In the genomic region with DNA sequence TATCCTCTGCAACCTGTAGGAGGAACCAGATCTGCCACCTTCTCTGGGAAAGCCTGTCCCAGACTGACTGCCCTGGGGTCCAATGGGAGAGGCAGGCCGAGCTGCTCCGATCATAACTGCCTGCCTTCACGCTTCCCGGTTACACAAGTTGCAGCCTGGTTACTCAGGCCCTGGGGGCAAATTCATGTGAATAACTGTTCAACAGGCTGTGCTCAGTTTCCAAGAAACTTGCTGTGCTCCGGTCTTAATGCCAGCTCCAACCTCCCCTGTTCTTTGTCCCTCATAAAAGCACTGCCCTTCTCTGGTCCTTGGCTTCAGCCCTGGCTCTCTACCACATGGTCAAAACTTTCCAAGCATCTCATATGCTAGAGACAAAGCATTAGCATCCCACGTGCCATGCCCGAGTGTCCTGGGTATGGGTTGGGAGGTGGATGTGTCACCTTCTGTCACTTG, we compare ENCODE assay signal across 8 mouse cellular contexts. TPM values are rescaled to one million over a fixed set of nuclear protein-coding genes. Genes with fewer than 3 reads are reported as not detected.
DNase-seq lines count a peak whose midpoint lies in the region; ATAC-seq and TF ChIP-seq lines count a peak whose summit lies in the region.

No protein-coding gene starts in this region.

- no peak overlapping the region for H3ac ChIP-seq in myocyte (ENCODE audit: control insufficient read depth, insufficient read length)

- no peak for TF ChIP-seq POLR2A in kidney, adult 2 months (IDR thresholded peaks at IDR 0.05; ENCODE audit: low read depth, low read length)
- TF ChIP-seq POLR2A in myocyte (IDR thresholded peaks at IDR 0.05; ENCODE audit: insufficient read length, low read depth): no peak

- peaks cover 14% of the 10 kb centered on the region for H3K36me3 ChIP-seq in forebrain, embryonic 16.5 days (ENCODE audit: control insufficient read depth, insufficient read depth)
- peaks cover 11% of the 10 kb centered on the region for H3K36me3 ChIP-seq in kidney, adult 2 months (ENCODE audit: control insufficient read depth, insufficient read depth, low read length)
- H3K36me3 ChIP-seq in myocyte (ENCODE audit: control insufficient read depth, insufficient read depth): peaks cover 6% of the 10 kb centered on the region
- peaks cover 18% of the 10 kb centered on the region for H3K36me3 ChIP-seq in liver, postnatal 0 days (replicated peaks; ENCODE audit: insufficient read depth, low read length)

- peaks cover 21% of the 10 kb centered on the region for H3K4me1 ChIP-seq in forebrain, embryonic 16.5 days (replicated peaks; ENCODE audit: control insufficient read depth, insufficient read depth, low read length)
- peaks cover 16% of the 10 kb centered on the region for H3K4me1 ChIP-seq in kidney, adult 2 months (ENCODE audit: control insufficient read depth, insufficient read depth, low read length)
- H3K4me1 ChIP-seq in liver, postnatal 0 days (ENCODE audit: insufficient read depth): no peaks in the 10 kb centered on the region

- H3K9ac ChIP-seq in forebrain, embryonic 16.5 days (replicated peaks; ENCODE audit: low read depth, low read length): no peak overlapping the region
- no peak overlapping the region for H3K9ac ChIP-seq in liver, postnatal 0 days (replicated peaks)

- H3K79me2 ChIP-seq in myocyte (ENCODE audit: control insufficient read depth, insufficient read depth): no peaks in the 10 kb centered on the region

- no peak overlapping the region for H3K4me2 ChIP-seq in forebrain, embryonic 16.5 days (ENCODE audit: low read length)
- peak overlapping the region; percentile 26 for H3K4me2 ChIP-seq in myocyte (ENCODE audit: low read depth)
- no peak overlapping the region for H3K4me2 ChIP-seq in liver, postnatal 0 days (ENCODE audit: low read depth, low read length)

- no peak for TF ChIP-seq CTCF in kidney, adult 2 months (conservative IDR thresholded peaks at IDR 0.05; ENCODE audit: insufficient read depth, insufficient read length, low read depth, low read length)
- TF ChIP-seq CTCF in liver, postnatal 0 days (IDR thresholded peaks at IDR 0.05; ENCODE audit: low read depth): no peak

- peak; percentile 63 for ATAC-seq in forebrain, embryonic 16.5 days
- no peak for ATAC-seq in activated CD4-positive, CD25-positive, alpha-beta regulatory T cell, adult 4 months
- ATAC-seq in liver, postnatal 0 days: no peak

- no peaks in the 10 kb centered on the region for H3K9me3 ChIP-seq in forebrain, embryonic 16.5 days (ENCODE audit: control insufficient read depth, low read length)
- no peaks in the 10 kb centered on the region for H3K9me3 ChIP-seq in liver, postnatal 0 days (ENCODE audit: low read length)

- H3K4me3 ChIP-seq in forebrain, embryonic 16.5 days (replicated peaks; ENCODE audit: low read length): no peak overlapping the region
- H3K4me3 ChIP-seq in kidney, adult 2 months (ENCODE audit: insufficient read depth, low read depth, low read length): no peak overlapping the region
- H3K4me3 ChIP-seq in myocyte: no peak overlapping the region
- H3K4me3 ChIP-seq in liver, postnatal 0 days (ENCODE audit: low read depth, low read length): no peak overlapping the region

- no peaks in the 10 kb centered on the region for H3K27me3 ChIP-seq in forebrain, embryonic 16.5 days (replicated peaks; ENCODE audit: control insufficient read depth, insufficient read depth, low read length)
- no peaks in the 10 kb centered on the region for H3K27me3 ChIP-seq in kidney, adult 2 months (replicated peaks; ENCODE audit: control insufficient read depth, insufficient read depth, low read length)
- H3K27me3 ChIP-seq in myocyte (ENCODE audit: control insufficient read depth, insufficient read depth, insufficient read length): no peaks in the 10 kb centered on the region
- no peaks in the 10 kb centered on the region for H3K27me3 ChIP-seq in liver, postnatal 0 days (ENCODE audit: insufficient read depth, low read length)

- peak overlapping the region; percentile 30; the same call in 1 of the 2 replicates for H3K27ac ChIP-seq in forebrain, embryonic 16.5 days (ENCODE audit: low read length)
- peak overlapping the region; percentile 89 for H3K27ac ChIP-seq in kidney, adult 2 months (ENCODE audit: insufficient read depth, low read depth, low read length)
- no peak overlapping the region for H3K27ac ChIP-seq in liver, postnatal 0 days (ENCODE audit: low read depth)

- no peak for TF ChIP-seq EP300 in liver, postnatal 0 days (IDR thresholded peaks at IDR 0.05; ENCODE audit: low read depth)

- peak; percentile 38 for DNase-seq in retina, postnatal 1 day
- DNase-seq in retina, embryonic 14.5 days (ENCODE audit: low spot score): no peak
- DNase-seq in kidney, adult 2 months: peak; percentile 96
- DNase-seq in liver, postnatal 0 days: no peak
- DNase-seq in gastrocnemius, postnatal 25 days: no peak

- 27% methylated on average over 7 of the region's 7 CpGs for WGBS in forebrain, embryonic 16.5 days
- 34% methylated on average over 7 of the region's 7 CpGs for WGBS in kidney, adult 2 months
- 81% methylated on average over 7 of the region's 7 CpGs for WGBS in liver, postnatal 0 days (ENCODE audit: insufficient replicate concordance)

TF ChIP-seq in myocyte, 11 proteins besides CTCF, POLR2A, EP300 and RAD21:
- no peak for TF ChIP-seq MAX (IDR thresholded peaks at IDR 0.05; ENCODE audit: low read depth)
- no peak for TF ChIP-seq MYOG (IDR thresholded peaks at IDR 0.05; ENCODE audit: control insufficient read depth in 1 of 3, insufficient read depth in 1 of 3, insufficient read length in 2 of 3, low read depth in 2 of 3)
- TF ChIP-seq MYOD1 (IDR thresholded peaks at IDR 0.05; ENCODE audit: control insufficient read depth in 1 of 3, insufficient read length in 2 of 3, low read depth in 2 of 3): no peak
- TF ChIP-seq POLR2AphosphoS2 (IDR thresholded peaks at IDR 0.05; ENCODE audit: insufficient read length, low read depth): no peak
- no peak for TF ChIP-seq E2F4 (IDR thresholded peaks at IDR 0.05; ENCODE audit: insufficient read depth)
- no peak for TF ChIP-seq CEBPB (IDR thresholded peaks at IDR 0.05; ENCODE audit: insufficient read depth, poor library complexity, severe bottlenecking)
- no peak for TF ChIP-seq USF1 (IDR thresholded peaks at IDR 0.05; ENCODE audit: low read depth)
- TF ChIP-seq SRF (IDR thresholded peaks at IDR 0.05; ENCODE audit: control insufficient read depth, insufficient read length, low read depth): no peak
- TF ChIP-seq REST (IDR thresholded peaks at IDR 0.05; ENCODE audit: insufficient read depth, insufficient read length): no peak
- no peak for TF ChIP-seq TCF3 (IDR thresholded peaks at IDR 0.05; ENCODE audit: insufficient read length, low read depth)
- TF ChIP-seq TCF12 (IDR thresholded peaks at IDR 0.05; ENCODE audit: insufficient read depth, poor library complexity, severe bottlenecking): no peak

RNA-seq across cellular contexts. Expression of gene Atp1a1, which starts 32.3 kb away (rescaled TPM):
- polyA plus RNA-seq in forebrain, embryonic 16.5 days (2015; fragmentation: Nextera tagmentation; extraction: Ambion mirVana): 42.7 and 49.2 TPM in 2 replicates
- polyA plus RNA-seq in kidney, adult 2 months (2012; rRNA removed): 2,267 and 2,428 TPM in 2 replicates
- polyA plus RNA-seq in myocyte (2012; fragmentation: generic; extraction: Trizol): 389 TPM
- polyA plus RNA-seq in activated CD4-positive, CD25-positive, alpha-beta regulatory T cell, adult 4 months (2017; shearing (Covaris generic)): 10 to 100 TPM; 15.1 to 17.4 TPM
- 39.3 and 40.8 TPM in 2 replicates for polyA plus RNA-seq in liver, postnatal 0 days (2015; fragmentation: Nextera tagmentation; extraction: Ambion mirVana)
- total RNA-seq in gastrocnemius, postnatal 25 days (2021): 10 to 100 TPM; 39.6 to 64.7 TPM

Comparison
In these comparisons a context has a peak if more than half of its experiments do, and no peak if none do; other contexts are left out.
1. DNase-seq: peak in retina, postnatal 1 day (single experiment) and kidney, adult 2 months (single experiment); none in retina, embryonic 14.5 days (single experiment), liver, postnatal 0 days (single experiment) and gastrocnemius, postnatal 25 days (single experiment).